Mouse (Mus musculus) brain, embryonic 18.5 days (tissue): Measurements from ENCODE around the gene Idi1.
"Not testable (repeated sequence)": the region's sequence is repeated elsewhere in the genome, so short reads cannot be mapped to it uniquely, and the experiment has no call there.

Experiments used
- DNase-seq: peaks from one replicate; pipeline ENCODE4 v3.0.0-alpha.2; 2012; ENCODE audit warnings: low read depth, low spot score

The Idi1 gene

DNA sequence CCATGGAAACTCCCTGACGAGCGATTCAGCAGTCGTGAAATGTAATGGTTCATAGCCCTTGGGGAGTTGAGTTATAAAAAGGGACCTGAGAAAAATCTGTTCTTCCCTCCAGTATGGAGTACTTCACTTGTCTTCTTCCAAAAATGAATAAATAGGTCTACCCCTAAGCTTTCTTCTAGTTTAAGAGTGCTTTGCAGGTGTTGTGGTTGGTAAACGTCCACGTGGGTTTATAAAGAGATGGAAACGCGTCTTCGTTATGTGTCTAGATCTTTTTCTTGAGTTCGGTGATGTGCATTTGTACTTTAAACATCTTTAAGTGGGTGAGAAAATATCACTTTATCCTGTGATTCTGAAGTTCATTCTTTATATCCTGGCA is 872 bp downstream of the Idi1 start:
- DNase-seq: no peak

DNA sequence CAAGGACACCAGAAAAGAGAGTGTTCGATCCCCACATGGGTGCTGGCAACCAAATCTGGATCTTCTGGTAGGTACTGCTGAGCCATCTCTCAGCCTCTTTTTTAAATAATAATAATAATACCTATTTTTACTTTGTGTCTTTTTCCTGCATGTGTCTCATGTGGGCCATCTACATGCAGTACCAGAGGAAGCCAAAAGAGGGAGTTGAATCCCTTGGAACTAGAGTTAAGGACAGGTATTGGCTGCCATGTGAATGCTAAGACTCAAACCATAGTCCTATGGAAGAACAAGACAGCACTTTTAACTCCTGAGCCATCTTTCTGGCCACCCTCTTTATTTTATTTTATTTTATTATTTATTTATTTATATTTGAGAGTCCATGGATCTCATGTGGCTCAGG is 3.3 kb downstream of the Idi1 start:
- no peak for DNase-seq

DNA sequence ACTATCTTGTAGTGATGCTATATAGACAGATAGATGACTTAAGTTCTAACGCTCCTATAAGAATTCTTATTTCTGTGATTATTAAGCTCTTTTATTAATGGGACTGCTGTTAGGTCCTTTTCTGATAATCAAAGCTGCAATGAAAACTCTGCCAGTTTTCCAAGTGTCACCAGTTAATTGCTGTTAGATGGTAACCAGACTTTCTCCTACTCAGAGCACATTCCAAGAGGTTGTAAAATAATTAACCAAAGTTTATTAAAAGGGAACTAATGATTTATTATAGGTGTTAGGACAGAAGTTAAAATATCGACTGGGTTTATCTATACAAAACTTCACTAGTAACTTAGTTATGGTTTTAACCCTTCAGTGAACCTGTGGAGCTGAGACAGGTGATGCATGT is 20.7 kb downstream of the Idi1 start:
- DNase-seq: not testable (repeated sequence)

GRCm38 (mm10) chr13:8913890-8914289 is 28.6 kb downstream of the Idi1 start:
- not testable (repeated sequence) for DNase-seq

DNA sequence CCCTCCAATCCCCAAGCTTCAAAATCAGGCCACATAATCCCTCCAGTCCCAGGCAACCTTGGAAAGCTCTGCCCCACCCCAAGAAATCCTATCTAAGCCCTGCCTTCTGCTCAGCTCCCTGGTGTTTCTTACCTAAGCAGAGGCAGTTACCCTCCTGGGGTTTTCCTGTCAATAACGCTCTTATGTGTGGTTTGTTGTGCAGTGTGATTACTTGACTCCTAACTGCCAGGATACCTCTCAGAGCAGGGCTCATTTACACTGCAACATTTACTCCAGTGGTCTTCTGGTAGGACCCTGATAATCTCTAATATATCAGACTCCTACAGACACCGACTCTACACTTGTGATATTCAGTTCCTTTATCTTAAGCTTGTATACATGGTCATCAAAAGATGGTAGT is 48.2 kb downstream of the Idi1 start:
- no peak for DNase-seq

DNA sequence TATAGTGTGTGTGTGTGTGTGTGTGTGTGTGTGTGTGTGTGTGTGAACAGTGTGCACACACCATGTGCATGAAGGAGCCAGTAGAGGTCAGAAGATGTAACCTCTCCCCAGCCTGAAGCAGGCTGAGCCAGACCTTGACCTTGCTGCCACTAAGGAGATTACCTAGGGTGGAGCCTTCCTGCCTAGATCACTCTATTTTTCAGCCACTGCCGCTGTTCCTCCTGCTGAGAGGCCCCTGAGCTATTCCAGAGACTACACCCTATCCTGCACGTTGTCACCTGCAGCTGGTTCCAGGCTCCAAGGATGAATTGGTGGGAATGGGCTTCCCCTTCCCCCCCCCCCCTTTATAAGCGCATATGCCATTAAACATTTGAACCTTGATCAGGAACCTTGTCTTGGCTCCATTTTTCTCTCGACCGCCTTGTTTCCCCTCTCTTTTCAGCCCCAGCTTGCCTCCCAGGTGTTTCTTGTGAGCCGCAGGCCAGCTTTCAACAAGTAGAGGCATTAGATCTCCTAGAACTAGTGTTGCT is 52.4 kb downstream of the Idi1 start:
- DNase-seq: not testable (repeated sequence)

- DNase-seq: not testable (repeated sequence)
Observed at GRCm38 (mm10) chr13:8941110-8941509, 55.8 kb downstream of the Idi1 start.

DNA sequence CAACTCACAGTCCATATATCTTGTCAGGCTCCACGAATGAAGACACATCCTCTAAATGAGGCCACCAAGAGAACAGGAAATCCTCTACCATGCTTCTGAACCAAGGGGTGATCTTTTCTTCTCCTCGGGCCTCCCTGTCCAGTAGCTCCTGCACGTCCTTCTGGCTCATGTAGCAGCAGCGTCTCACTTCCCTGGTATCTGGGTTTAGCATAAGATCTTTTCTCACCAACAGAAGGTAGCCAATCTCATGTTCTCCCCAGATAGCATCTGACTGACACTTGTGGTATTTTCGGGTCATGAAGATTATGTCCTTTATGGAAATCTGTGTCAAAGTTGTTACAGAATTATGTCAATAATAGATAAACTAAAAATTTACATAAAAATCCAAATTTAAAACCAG is 56.4 kb downstream of the Idi1 start:
- not testable (repeated sequence) for DNase-seq
